Mouse (Mus musculus) MEL (cell line): ENCODE measurements at regions not wholly inside any gene's neighbourhood (a gene's known extent, or its start where the extent isn't known, plus 50 kb on each side); places are given as distances from the start of the nearest gene placed in this dataset.
A peak's percentile ranks its signal among the peaks of the same experiment; 100 is the strongest.
"Not testable (repeated sequence)": the region's sequence is repeated elsewhere in the genome, so short reads cannot be mapped to it uniquely, and the experiment has no call there.

ENCODE experiments used
- DNase-seq: peaks from one replicate; pipeline ENCODE4 v3.0.0; 2011; ENCODE audit warnings: low read depth, low spot score
- H3K27ac ChIP-seq: 2 replicates; pipeline ENCODE4 v1.5.1; 2012; ENCODE audit warnings: low read depth, mild to moderate bottlenecking, control low read depth, low read length, moderate library complexity; ENCODE audit not compliant: control insufficient read depth
- H3K27me3 ChIP-seq, 2 experiments: fragments of 150-350 bp in 1 of 2; sonication (generic) in 1 of 2; 2 replicates each; pipeline ENCODE4 v1.6.1; 2012; ENCODE audit warnings: low read length in 2 of 2, mild to moderate bottlenecking in 2 of 2, improper control_type of control experiment in 1 of 2, moderate library complexity in 1 of 2; ENCODE audit not compliant: insufficient read depth in 2 of 2, control insufficient read depth in 1 of 2
- H3K36me3 ChIP-seq, 2 experiments: 2 replicates each; pipeline ENCODE4 v1.6.1; 2012 to 2014; ENCODE audit warnings: low read length in 2 of 2, improper control_type of control experiment in 1 of 2, inconsistent platforms in 1 of 2, mild to moderate bottlenecking in 1 of 2; ENCODE audit not compliant: insufficient read depth in 2 of 2, control insufficient read depth in 1 of 2
- H3K4me1 ChIP-seq, 2 experiments: fragments of 150-350 bp in 1 of 2; sonication (generic) in 1 of 2; 2 replicates each; pipeline ENCODE4 v1.6.1; 2012; ENCODE audit warnings: low read length in 2 of 2, improper control_type of control experiment in 1 of 2, mild to moderate bottlenecking in 1 of 2; ENCODE audit not compliant: insufficient read depth in 2 of 2, control insufficient read depth in 1 of 2
- H3K4me3 ChIP-seq, 2 experiments: fragments of 150-350 bp in 1 of 2; sonication (generic) in 1 of 2; 2 replicates each; pipeline ENCODE4 v1.5.1; 2012; ENCODE audit warnings: low read depth in 2 of 2, low read length in 2 of 2, mild to moderate bottlenecking in 2 of 2, moderate library complexity in 2 of 2, control low read depth in 1 of 2, improper control_type of control experiment in 1 of 2; ENCODE audit not compliant: control insufficient read depth in 1 of 2, insufficient read depth in 1 of 2
- H3K79me2 ChIP-seq: 2 replicates; pipeline ENCODE4 v1.6.1; 2012; ENCODE audit warnings: mild to moderate bottlenecking, low read length, moderate library complexity; ENCODE audit not compliant: control insufficient read depth, poor library complexity, insufficient read depth
- H3K9ac ChIP-seq: 2 replicates; pipeline ENCODE4 v1.6.1; 2012; ENCODE audit warnings: low read depth, mild to moderate bottlenecking, control low read depth, low read length, moderate library complexity; ENCODE audit not compliant: control insufficient read depth, poor library complexity, severe bottlenecking
- H3K9me3 ChIP-seq: fragments of 150-350 bp; sonication (generic); replicated peaks from 2 replicates; pipeline ENCODE4 v1.6.1; 2012; ENCODE audit warnings: mild to moderate bottlenecking, low read length, improper control_type of control experiment, moderate library complexity; ENCODE audit not compliant: insufficient read depth
- GABPA ChIP-seq: IDR thresholded peaks from 2 replicates; pipeline ENCODE4 v1.6.1; 2012; ENCODE audit warnings: low read depth, mild to moderate bottlenecking, inconsistent platforms, low read length, improper control_type of control experiment, moderate library complexity
- HCFC1 ChIP-seq: IDR thresholded peaks from 2 replicates; pipeline ENCODE4 v1.6.1; 2012; ENCODE audit warnings: low read depth, mild to moderate bottlenecking, inconsistent platforms, low read length, improper control_type of control experiment, moderate library complexity
- JUND ChIP-seq: IDR thresholded peaks from 2 replicates; pipeline ENCODE4 v1.6.1; 2011; ENCODE audit warnings: low read depth, mild to moderate bottlenecking, improper control_type of control experiment, low read length
- MAX ChIP-seq: IDR thresholded peaks from 2 replicates; pipeline ENCODE4 v1.6.1; 2011; ENCODE audit warnings: low read length, improper control_type of control experiment
- MAZ ChIP-seq: IDR thresholded peaks from 2 replicates; pipeline ENCODE4 v1.6.1; 2012; ENCODE audit warnings: low read depth, mild to moderate bottlenecking, inconsistent platforms, low read length, improper control_type of control experiment
- MEF2A ChIP-seq: IDR thresholded peaks from 2 replicates; pipeline ENCODE4 v1.6.1; 2014; ENCODE audit warnings: low read depth, mild to moderate bottlenecking, inconsistent platforms, low read length, improper control_type of control experiment; ENCODE audit not compliant: poor library complexity, insufficient replicate concordance, severe bottlenecking; ENCODE audit errors: extremely low read depth
- MXI1 ChIP-seq: IDR thresholded peaks from 2 replicates; pipeline ENCODE4 v1.6.1; 2011; ENCODE audit warnings: mild to moderate bottlenecking, low read depth, low read length, improper control_type of control experiment
- SIN3A ChIP-seq: IDR thresholded peaks from 2 replicates; pipeline ENCODE4 v1.6.1; 2012; ENCODE audit warnings: low read length, improper control_type of control experiment, inconsistent platforms
- ZC3H11A ChIP-seq: IDR thresholded peaks from 2 replicates; pipeline ENCODE4 v1.6.1; 2012; ENCODE audit warnings: low read depth, mild to moderate bottlenecking, inconsistent platforms, low read length, improper control_type of control experiment

DNA sequence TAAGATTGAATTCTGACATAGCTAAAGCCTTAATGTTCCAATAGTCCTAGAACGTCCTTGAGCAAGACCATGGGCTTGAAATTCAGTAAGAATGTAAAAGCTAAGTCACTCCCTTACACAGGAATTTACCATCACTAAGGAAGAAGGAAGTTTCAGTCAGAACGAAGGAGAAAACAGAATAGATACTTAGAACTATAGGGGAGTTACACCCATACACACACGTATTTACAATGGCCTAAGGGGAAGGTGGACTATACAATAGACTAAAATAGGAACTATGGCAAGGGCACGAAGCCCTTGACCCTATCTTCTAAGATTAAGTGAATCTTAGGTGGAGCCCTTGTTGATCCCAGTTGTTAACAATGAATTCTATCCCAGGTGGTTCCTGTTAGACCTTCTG lies 116.5 kb downstream of the Aasdhppt start:
- H3K4me3 ChIP-seq, H3K36me3 ChIP-seq, H3K27ac ChIP-seq, DNase-seq, H3K9ac ChIP-seq, H3K9me3 ChIP-seq, H3K79me2 ChIP-seq, H3K4me1 ChIP-seq, H3K27me3 ChIP-seq: not testable (repeated sequence)

DNA sequence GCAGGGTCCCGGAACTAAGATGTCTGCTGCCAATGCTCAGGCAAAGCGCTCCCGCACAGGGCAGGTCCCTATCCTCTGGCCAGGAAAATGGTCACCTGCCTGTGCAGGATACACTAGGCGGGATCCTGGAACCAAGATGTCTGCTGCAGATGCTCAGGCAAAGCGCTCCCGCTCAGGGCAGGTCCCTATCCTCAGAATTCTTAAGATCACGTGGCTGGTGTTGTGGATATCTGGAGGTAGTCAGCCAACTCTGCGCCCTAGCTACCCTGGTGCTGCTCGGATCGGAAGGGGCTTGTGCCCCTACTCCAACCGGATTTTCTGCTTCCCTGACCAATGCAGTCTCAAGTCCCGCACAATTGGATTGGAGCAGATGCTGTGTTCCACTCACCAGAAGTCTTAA lies 153.3 kb downstream of the Aasdhppt start:
- not testable (repeated sequence) for H3K27ac ChIP-seq, H3K4me3 ChIP-seq, H3K36me3 ChIP-seq, H3K9me3 ChIP-seq, H3K27me3 ChIP-seq, H3K79me2 ChIP-seq, DNase-seq, H3K4me1 ChIP-seq, H3K9ac ChIP-seq

DNA sequence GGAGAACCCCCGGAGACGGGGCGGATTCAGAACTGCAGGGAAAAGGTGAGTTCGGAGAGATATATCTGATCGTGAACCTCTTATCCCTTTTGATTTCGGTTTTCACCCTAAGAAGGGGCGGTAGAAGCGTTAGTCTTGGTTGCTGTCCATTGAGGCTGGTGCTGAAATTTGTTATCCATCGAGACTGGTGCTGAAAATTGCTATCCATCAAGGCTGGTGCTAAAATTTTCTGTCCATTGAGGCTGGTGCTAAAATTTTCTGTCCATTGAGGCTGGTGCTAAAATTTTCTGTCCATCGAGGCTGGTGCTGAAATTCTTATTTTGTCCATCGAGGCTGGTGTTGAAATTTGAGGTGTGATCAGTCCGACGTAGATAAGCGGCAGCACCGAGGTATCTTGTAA lies 170.4 kb downstream of the Aasdhppt start:
- not testable (repeated sequence) for H3K27me3 ChIP-seq, H3K36me3 ChIP-seq, DNase-seq, H3K4me1 ChIP-seq, H3K9ac ChIP-seq, H3K27ac ChIP-seq, H3K4me3 ChIP-seq, H3K9me3 ChIP-seq, H3K79me2 ChIP-seq
- peak; percentile 65 for TF ChIP-seq SIN3A

DNA sequence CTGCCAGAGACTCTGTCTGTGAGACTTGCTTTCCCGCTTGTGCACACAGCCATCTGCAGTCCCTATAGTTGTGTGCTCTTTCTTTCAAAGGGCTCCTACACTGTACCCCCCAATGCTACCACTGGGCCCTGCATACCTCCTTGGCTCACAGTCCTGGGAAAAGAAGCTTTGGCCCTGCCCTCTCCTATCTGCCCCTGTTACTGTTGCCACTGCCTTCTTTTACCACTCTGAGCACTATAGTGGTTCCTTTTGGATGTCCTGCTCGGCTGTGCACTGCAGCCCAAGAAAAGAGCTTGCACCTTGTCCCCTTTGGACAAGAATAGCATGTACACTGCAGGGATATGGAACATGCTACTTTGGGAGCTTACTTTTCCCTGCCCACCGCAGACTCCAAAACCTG lies 216.8 kb downstream of the Aasdhppt start:
- no peak overlapping the region for H3K9ac ChIP-seq

DNA sequence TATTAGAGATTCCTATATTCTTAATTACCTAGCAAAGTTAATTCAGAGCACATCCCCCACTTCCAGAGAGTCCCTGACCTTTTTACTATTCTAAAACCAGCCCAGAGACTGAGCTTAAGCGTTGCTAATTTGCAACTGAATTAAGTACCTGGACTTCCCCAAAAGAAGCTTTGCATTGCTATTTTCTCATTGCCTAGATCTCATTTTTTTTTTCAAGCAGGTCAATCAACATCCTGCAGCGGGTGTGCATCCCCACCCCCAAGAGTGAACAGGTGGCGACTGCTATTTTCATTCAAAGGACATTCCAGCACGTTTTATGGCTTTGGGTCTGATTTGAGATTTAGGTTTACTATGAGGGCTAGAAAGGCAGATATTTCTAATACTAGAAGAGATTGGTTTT lies 226.6 kb downstream of the Aasdhppt start:
- not testable (repeated sequence) for H3K4me3 ChIP-seq, H3K36me3 ChIP-seq, H3K9me3 ChIP-seq, H3K4me1 ChIP-seq, H3K9ac ChIP-seq, H3K79me2 ChIP-seq, H3K27ac ChIP-seq, DNase-seq, H3K27me3 ChIP-seq

More for the DNA sequence above, 216.8 kb downstream of the Aasdhppt start:
- no peak overlapping the region for H3K27ac ChIP-seq
- DNase-seq: no peak
- H3K79me2 ChIP-seq: no peaks in the 10 kb centered on the region
- H3K9me3 ChIP-seq: no peaks in the 10 kb centered on the region
- no peak overlapping the region for H3K4me3 ChIP-seq
- TF ChIP-seq ZC3H11A: no peak
- no peak for TF ChIP-seq JUND
- no peak for TF ChIP-seq MAZ
- no peak for TF ChIP-seq MEF2A
- TF ChIP-seq MXI1: no peak
- no peak for TF ChIP-seq GABPA
- no peak for TF ChIP-seq HCFC1
- TF ChIP-seq MAX: no peak
- H3K27me3 ChIP-seq: no peaks in the 10 kb centered on the region
- H3K4me1 ChIP-seq: no peaks in the 10 kb centered on the region
- H3K36me3 ChIP-seq: no peaks in the 10 kb centered on the region
